Mouse (Mus musculus): ENCODE results near the gene Ins2. TPM values are rescaled to one million over a fixed set of nuclear protein-coding genes. Genes with fewer than 3 reads are reported as not detected.

Ins2 gene
- total RNA-seq (2021), result not detected
- long read RNA-seq, experiment 1, result 0 reads
- long read RNA-seq, experiment 2, result 0 reads

GRCm38 (mm10) chr7:142743281-142743680 lies at the start of gene Ins2:
Gene Ins2 (minus strand): TSS chr7:142743381.
- DNase-seq (ENCODE audit: low spot score in 2 of 2), result no peak

- DNase-seq (ENCODE audit: low spot score in 2 of 2), result no peak
Measured at GRCm38 (mm10) chr7:142792650-142793275, 49.6 kb upstream of the Ins2 start.

- peak in 1 of 2 experiments; percentile 8 for DNase-seq (ENCODE audit: low spot score in 2 of 2)
Measured at GRCm38 (mm10) chr7:142789667-142790066, 46.5 kb upstream of the Ins2 start.

- no peak for DNase-seq (ENCODE audit: low spot score in 2 of 2)
Measured at GRCm38 (mm10) chr7:142737772-142738171, 5.4 kb downstream of the Ins2 start.

GRCm38 (mm10) chr7:142736943-142737490 lies 6.2 kb downstream of the Ins2 start:
- no peak for DNase-seq (ENCODE audit: low spot score in 2 of 2)

GRCm38 (mm10) chr7:142725973-142726372 lies 17.2 kb downstream of the Ins2 start:
- DNase-seq (ENCODE audit: low spot score in 2 of 2), result no peak

GRCm38 (mm10) chr7:142720725-142721124 lies 22.5 kb downstream of the Ins2 start:
- DNase-seq (ENCODE audit: low spot score in 2 of 2), result no peak

GRCm38 (mm10) chr7:142714783-142715498 lies 28.2 kb downstream of the Ins2 start:
- DNase-seq (ENCODE audit: low spot score in 2 of 2), result peak in 1 of 2 experiments; percentile 25

GRCm38 (mm10) chr7:142706873-142707272 lies 36.3 kb downstream of the Ins2 start:
- DNase-seq (ENCODE audit: low spot score in 2 of 2), result no peak

- DNase-seq (ENCODE audit: low spot score in 2 of 2), result peak in 1 of 2 experiments; percentile 59
Measured at GRCm38 (mm10) chr7:142699334-142699860, 43.8 kb downstream of the Ins2 start.

GRCm38 (mm10) chr7:142678611-142679010 lies 64.6 kb downstream of the Ins2 start:
- no peak for DNase-seq (ENCODE audit: low spot score in 2 of 2)

- peak in 1 of 2 experiments; percentile 63 for DNase-seq (ENCODE audit: low spot score in 2 of 2)
Measured at GRCm38 (mm10) chr7:142675644-142676043, 67.5 kb downstream of the Ins2 start.

GRCm38 (mm10) chr7:142675141-142675540 lies 68.0 kb downstream of the Ins2 start:
- no peak for DNase-seq (ENCODE audit: low spot score in 2 of 2)

GRCm38 (mm10) chr7:142672120-142672519 lies 71.1 kb downstream of the Ins2 start:
- no peak for DNase-seq (ENCODE audit: low spot score in 2 of 2)

GRCm38 (mm10) chr7:142671067-142671466 lies 72.1 kb downstream of the Ins2 start:
- no peak for DNase-seq (ENCODE audit: low spot score in 2 of 2)

- DNase-seq (ENCODE audit: low spot score in 2 of 2), result no peak
Measured at GRCm38 (mm10) chr7:142669751-142670625, 73.2 kb downstream of the Ins2 start, which contains the start of gene Gm49394. Gene Gm49394 (minus strand): TSS chr7:142669942.

GRCm38 (mm10) chr7:142668328-142668727 lies 74.9 kb downstream of the Ins2 start:
- DNase-seq (ENCODE audit: low spot score in 2 of 2), result no peak

GRCm38 (mm10) chr7:142667521-142667920 lies 75.7 kb downstream of the Ins2 start:
- DNase-seq (ENCODE audit: low spot score in 2 of 2), result no peak

GRCm38 (mm10) chr7:142666659-142667058 lies 76.5 kb downstream of the Ins2 start, which contains the start of gene Igf2:
Gene Igf2 (minus strand): TSS chr7:142666816.
- DNase-seq (ENCODE audit: low spot score in 2 of 2), result no peak

GRCm38 (mm10) chr7:142666109-142666508 lies 77.1 kb downstream of the Ins2 start:
- DNase-seq (ENCODE audit: low spot score in 2 of 2), result no peak

GRCm38 (mm10) chr7:142665364-142665763 lies 77.8 kb downstream of the Ins2 start:
- no peak for DNase-seq (ENCODE audit: low spot score in 2 of 2)
